Mouse (Mus musculus): ENCODE results near the gene Gpr35. TPM values are rescaled to one million over a fixed set of nuclear protein-coding genes. Genes with fewer than 3 reads are reported as not detected.

Gene Gpr35
- polyA plus RNA-seq, 1 experiment from 2014 or later, result 0.38 TPM

- no peak for ATAC-seq (ENCODE audit: low FRiP score, low read depth)
- H3K4me1 ChIP-seq, result no peaks in the 10 kb centered on the region
- WGBS, result 92% methylated on average over 3 of the region's 3 CpGs
- no peak overlapping the region for H3K4me3 ChIP-seq
- H3K9ac ChIP-seq, result no peak overlapping the region
- H3K36me3 ChIP-seq, result peaks cover 64% of the 10 kb centered on the region
- no peak overlapping the region for H3K27ac ChIP-seq
- no peaks in the 10 kb centered on the region for H3K9me3 ChIP-seq
- H3K27me3 ChIP-seq (replicated peaks), result no peaks in the 10 kb centered on the region
- H3K4me2 ChIP-seq (replicated peaks), result no peak overlapping the region
These were observed 80.5 kb downstream of the Gpr35 start for GRCm38 (mm10) chr1:93031199-93031598.

GRCm38 (mm10) chr1:93033989-93034388 lies 83.3 kb downstream of the Gpr35 start:
- Histone ChIP-seq H3K4me2 (replicated peaks) (no peak overlapping the region), H3K27ac (no peak overlapping the region), H3K36me3 (peaks cover 69% of the 10 kb centered on the region), H3K27me3 (replicated peaks) (no peaks in the 10 kb centered on the region), H3K4me1 (no peaks in the 10 kb centered on the region), H3K4me3 (no peak overlapping the region), H3K9ac (no peak overlapping the region), H3K9me3 (no peaks in the 10 kb centered on the region)
- WGBS, result 47% methylated on average over 8 of the region's 8 CpGs
- no peak for ATAC-seq (ENCODE audit: low FRiP score, low read depth)

GRCm38 (mm10) chr1:93035981-93036380 lies 85.3 kb downstream of the Gpr35 start:
- H3K36me3 ChIP-seq, result peaks cover 84% of the 10 kb centered on the region

More at GRCm38 (mm10) chr1:93035981-93036380, 85.3 kb downstream of the Gpr35 start:
- no peak overlapping the region for H3K27ac ChIP-seq
- no peaks in the 10 kb centered on the region for H3K4me1 ChIP-seq
- no peaks in the 10 kb centered on the region for H3K27me3 ChIP-seq (replicated peaks)
- no peak overlapping the region for H3K4me3 ChIP-seq
- H3K9ac ChIP-seq, result no peak overlapping the region
- no peak overlapping the region for H3K4me2 ChIP-seq (replicated peaks)
- H3K9me3 ChIP-seq, result no peaks in the 10 kb centered on the region
- 83% methylated on average over 4 of the region's 4 CpGs for WGBS
- ATAC-seq (ENCODE audit: low FRiP score, low read depth), result no peak

Other genes with a start within 250 kb of the Gpr35 start
- 70.0 and 74.9 TPM in 2 replicates for gene Gpc1, start 119.2 kb upstream of the Gpr35 start, polyA plus RNA-seq (2016; fragmentation: Nextera tagmentation; extraction: Ambion mirVana)
- 0.65 and 0.74 TPM in 2 replicates for gene Ankmy1, start 48.0 kb upstream of the Gpr35 start, polyA plus RNA-seq (2016; fragmentation: Nextera tagmentation; extraction: Ambion mirVana)
- gene Dusp28, start 43.9 kb upstream of the Gpr35 start, polyA plus RNA-seq (2016; fragmentation: Nextera tagmentation; extraction: Ambion mirVana), result 13.1 and 13.4 TPM in 2 replicates
- 37.5 and 40.3 TPM in 2 replicates for gene Rnpepl1, start 40.1 kb upstream of the Gpr35 start, polyA plus RNA-seq (2016; fragmentation: Nextera tagmentation; extraction: Ambion mirVana)
- 54.8 and 60.0 TPM in 2 replicates for gene Capn10, start 16.5 kb upstream of the Gpr35 start, polyA plus RNA-seq (2016; fragmentation: Nextera tagmentation; extraction: Ambion mirVana)
- gene Aqp12, start 55.5 kb downstream of the Gpr35 start, polyA plus RNA-seq (2016; fragmentation: Nextera tagmentation; extraction: Ambion mirVana), result not detected in 2 replicates
- 132 and 136 TPM in 2 replicates for gene Kif1a, start 151.1 kb downstream of the Gpr35 start, polyA plus RNA-seq (2016; fragmentation: Nextera tagmentation; extraction: Ambion mirVana)
- gene Agxt, start 184.4 kb downstream of the Gpr35 start, polyA plus RNA-seq (2016; fragmentation: Nextera tagmentation; extraction: Ambion mirVana), result not detected in 2 replicates
- gene 2310007B03Rik, start 210.1 kb downstream of the Gpr35 start, polyA plus RNA-seq (2016; fragmentation: Nextera tagmentation; extraction: Ambion mirVana), result 0.09 and 0.29 TPM in 2 replicates
- gene Crocc2, start 217.9 kb downstream of the Gpr35 start, polyA plus RNA-seq (2016; fragmentation: Nextera tagmentation; extraction: Ambion mirVana), result 0.15 and 0.19 TPM in 2 replicates

All from neural tube, embryonic 12.5 days (tissue).